Mouse (Mus musculus) myocyte (in vitro differentiated cells): Measurements from ENCODE around the gene Tnip3.

Experiments used
- MAX ChIP-seq: IDR thresholded peaks from one replicate; pipeline ENCODE4 v1.6.1; 2011; ENCODE audit warnings: low read depth, mild to moderate bottlenecking, control low read depth
- MYOD1 ChIP-seq, 3 experiments: IDR thresholded peaks; one replicate each; pipeline ENCODE4 v1.6.1; 2011; ENCODE audit warnings: control low read depth in 2 of 3, low read depth in 2 of 3, mild to moderate bottlenecking in 2 of 3, moderate library complexity in 1 of 3; ENCODE audit not compliant: insufficient read length in 2 of 3, control insufficient read depth in 1 of 3

GRCm38 (mm10) chr6:65520821-65521220 is 4.3 kb upstream of the Tnip3 start:
- no peak for TF ChIP-seq MAX
- TF ChIP-seq MYOD1 (IDR thresholded peaks at IDR 0.05; ENCODE audit: control insufficient read depth in 1 of 3, insufficient read length in 2 of 3, low read depth in 2 of 3), result no peak
